Mouse (Mus musculus): Measurements from ENCODE around the gene Prkch. TPM values are rescaled to one million over a fixed set of nuclear protein-coding genes. Genes with fewer than 3 reads are reported as not detected.

The Prkch gene
- polyA plus RNA-seq, 1 experiment from 2014 or later, result 22.3 TPM

DNA sequence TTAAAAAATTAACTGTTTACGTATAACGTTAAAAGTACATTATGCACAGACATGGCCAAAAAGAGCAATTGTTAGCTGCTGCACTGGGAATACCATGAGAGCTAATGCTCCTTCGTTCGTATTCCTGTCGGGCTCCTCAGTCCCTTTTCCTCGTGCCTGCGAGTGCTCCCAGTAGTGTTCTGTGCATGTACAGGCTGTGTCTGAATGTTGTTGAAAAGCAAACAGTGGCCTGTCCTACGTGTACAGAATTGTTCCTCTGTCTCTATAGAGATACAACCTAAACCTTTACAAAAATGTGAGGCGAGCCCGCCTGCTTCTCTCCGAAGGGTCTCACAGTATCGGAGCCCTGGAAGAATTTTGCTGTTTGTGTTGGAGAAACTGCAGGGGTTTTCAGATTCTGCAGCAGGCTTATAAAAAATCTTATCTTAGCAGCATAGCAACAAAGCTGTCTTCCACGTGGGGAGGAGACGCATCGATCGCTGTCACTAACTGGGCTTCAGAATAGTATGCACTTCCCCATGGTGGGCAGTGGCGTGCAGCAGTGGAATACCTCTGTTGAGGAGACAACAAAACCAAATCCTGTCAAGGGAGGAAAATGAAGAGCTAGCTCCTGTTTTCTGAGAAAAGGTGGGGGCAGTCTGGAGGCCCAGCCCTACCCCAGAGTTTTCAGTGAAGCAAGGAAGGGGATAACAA lies 147.4 kb downstream of the Prkch start:
- WGBS, result 48% methylated on average over 17 of the region's 17 CpGs

DNA sequence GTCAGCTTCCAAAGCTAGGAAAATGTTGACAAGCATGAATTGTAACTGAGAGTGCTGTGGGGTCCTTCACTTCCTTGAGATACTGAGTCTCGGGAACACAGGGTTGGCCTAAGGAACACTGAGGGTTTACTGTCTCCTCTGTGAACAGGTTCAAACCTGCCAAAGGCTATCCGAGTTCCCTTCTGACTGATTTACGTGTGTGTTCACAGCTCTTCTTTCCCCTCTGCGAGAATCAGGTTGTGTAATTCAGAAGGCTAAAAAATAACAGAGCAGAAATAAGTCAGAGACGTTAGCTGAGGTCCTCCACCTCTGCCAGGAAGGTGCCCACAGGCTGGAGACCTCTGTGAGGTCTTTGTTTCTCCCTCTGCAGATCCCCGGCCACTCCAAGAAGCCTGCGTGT lies 148.3 kb downstream of the Prkch start:
- ATAC-seq (ENCODE audit: low FRiP score, low TSS enrichment) (no peak), DNase-seq (ENCODE audit: low spot score) (no peak)
- Histone ChIP-seq H3K4me3 (ENCODE audit: low read depth, low read length) (no peak overlapping the region), H3K4me2 (replicated peaks; ENCODE audit: low read depth) (no peak overlapping the region), H3K27ac (replicated peaks) (no peak overlapping the region), H3K27me3 (ENCODE audit: control insufficient read depth, insufficient read depth, low read length) (no peaks in the 10 kb centered on the region), H3K4me1 (replicated peaks; ENCODE audit: control insufficient read depth, insufficient read depth) (no peaks in the 10 kb centered on the region), H3K36me3 (ENCODE audit: control insufficient read depth, insufficient read depth, low read length) (no peaks in the 10 kb centered on the region), H3K9me3 (ENCODE audit: control insufficient read depth, low read length) (no peaks in the 10 kb centered on the region), H3K9ac (ENCODE audit: low read length) (no peak overlapping the region)
- TF ChIP-seq EP300 (optimal IDR thresholded peaks at IDR 0.05), result no peak
- TF ChIP-seq CTCF (IDR thresholded peaks at IDR 0.05; ENCODE audit: low read depth), result no peak
- 71% methylated on average over 7 of the region's 7 CpGs for WGBS

More for the DNA sequence above, 147.4 kb downstream of the Prkch start:
- ATAC-seq (ENCODE audit: low FRiP score, low TSS enrichment) (no peak), DNase-seq (ENCODE audit: low spot score) (no peak)
- Histone ChIP-seq H3K4me2 (replicated peaks; ENCODE audit: low read depth) (no peak overlapping the region), H3K36me3 (ENCODE audit: control insufficient read depth, insufficient read depth, low read length) (no peaks in the 10 kb centered on the region), H3K4me3 (ENCODE audit: low read depth, low read length) (no peak overlapping the region), H3K27ac (replicated peaks) (no peak overlapping the region), H3K9me3 (ENCODE audit: control insufficient read depth, low read length) (no peaks in the 10 kb centered on the region), H3K27me3 (ENCODE audit: control insufficient read depth, insufficient read depth, low read length) (no peaks in the 10 kb centered on the region), H3K9ac (ENCODE audit: low read length) (peak overlapping the region; percentile 8; the same call in 1 of the 2 replicates), H3K4me1 (replicated peaks; ENCODE audit: control insufficient read depth, insufficient read depth) (no peaks in the 10 kb centered on the region)
- no peak for TF ChIP-seq EP300 (optimal IDR thresholded peaks at IDR 0.05)
- TF ChIP-seq CTCF (IDR thresholded peaks at IDR 0.05; ENCODE audit: low read depth), result no peak

DNA sequence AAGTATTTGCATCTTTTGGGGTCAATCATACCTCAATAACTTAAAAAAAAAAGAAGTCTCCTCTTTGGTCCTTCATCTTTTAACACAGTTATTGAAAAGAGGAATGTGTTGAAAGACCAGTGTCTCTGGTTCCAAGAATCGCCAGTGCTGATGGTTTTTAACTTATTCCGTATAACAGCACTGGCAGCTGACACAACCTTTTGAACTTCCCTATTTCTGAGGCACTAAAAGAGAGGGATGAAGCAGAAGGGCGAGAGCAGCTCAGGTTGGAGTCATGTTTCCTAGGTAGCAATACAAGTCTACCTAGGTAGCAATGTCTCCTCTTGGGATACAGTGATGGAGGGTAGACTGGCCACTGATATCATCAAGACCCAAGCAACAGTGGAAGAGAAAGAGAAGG lies 152.3 kb downstream of the Prkch start:
- Histone ChIP-seq H3K9ac (ENCODE audit: low read length) (no peak overlapping the region), H3K9me3 (ENCODE audit: control insufficient read depth, low read length) (no peaks in the 10 kb centered on the region), H3K36me3 (ENCODE audit: control insufficient read depth, insufficient read depth, low read length) (no peaks in the 10 kb centered on the region), H3K4me3 (ENCODE audit: low read depth, low read length) (no peak overlapping the region), H3K4me2 (replicated peaks; ENCODE audit: low read depth) (no peak overlapping the region), H3K4me1 (replicated peaks; ENCODE audit: control insufficient read depth, insufficient read depth) (no peaks in the 10 kb centered on the region; the same call in 1 of the 2 replicates), H3K27me3 (ENCODE audit: control insufficient read depth, insufficient read depth, low read length) (no peaks in the 10 kb centered on the region), H3K27ac (replicated peaks) (no peak overlapping the region)
- DNase-seq (ENCODE audit: low spot score) (no peak), ATAC-seq (ENCODE audit: low FRiP score, low TSS enrichment) (no peak)
- 83% methylated on average over 3 of the region's 3 CpGs for WGBS
- TF ChIP-seq CTCF (IDR thresholded peaks at IDR 0.05; ENCODE audit: low read depth) (no peak), EP300 (optimal IDR thresholded peaks at IDR 0.05) (no peak)

DNA sequence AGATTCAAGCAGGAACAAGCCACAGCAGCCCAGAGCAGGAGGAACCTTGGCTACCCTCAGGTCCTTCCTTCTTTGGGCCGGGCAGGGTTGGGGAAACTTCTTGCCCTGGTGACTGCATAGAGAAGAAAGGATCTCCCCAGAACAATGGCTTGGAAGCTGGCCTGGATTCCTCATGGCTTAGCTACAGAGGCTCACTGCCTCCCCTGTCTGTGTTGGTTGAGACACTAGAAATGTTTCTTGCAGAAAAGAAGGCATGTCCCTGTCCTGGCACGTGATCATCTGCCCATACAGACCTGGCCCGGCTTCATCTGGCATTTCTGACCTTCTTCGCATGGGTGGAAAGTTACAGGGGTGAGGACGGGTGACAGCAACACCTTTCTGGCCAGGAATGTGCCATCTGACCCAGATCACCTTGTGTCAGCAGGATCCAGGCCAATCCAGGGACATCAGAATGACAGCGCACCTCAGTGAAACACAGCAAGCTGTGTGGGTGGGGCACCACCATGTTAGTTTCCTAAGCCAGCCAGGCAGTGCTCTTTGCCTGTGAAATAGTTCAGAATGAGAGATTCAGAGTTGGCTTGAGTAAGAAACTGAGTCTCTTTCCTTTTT lies 155.1 kb downstream of the Prkch start:
- Histone ChIP-seq H3K27me3 (ENCODE audit: control insufficient read depth, insufficient read depth, low read length) (no peaks in the 10 kb centered on the region), H3K4me3 (ENCODE audit: low read depth, low read length) (no peak overlapping the region), H3K4me2 (replicated peaks; ENCODE audit: low read depth) (no peak overlapping the region), H3K27ac (replicated peaks) (no peak overlapping the region), H3K9me3 (ENCODE audit: control insufficient read depth, low read length) (no peaks in the 10 kb centered on the region), H3K4me1 (replicated peaks; ENCODE audit: control insufficient read depth, insufficient read depth) (no peaks in the 10 kb centered on the region; the same call in 1 of the 2 replicates), H3K9ac (ENCODE audit: low read length) (no peak overlapping the region), H3K36me3 (ENCODE audit: control insufficient read depth, insufficient read depth, low read length) (no peaks in the 10 kb centered on the region)
- TF ChIP-seq CTCF (IDR thresholded peaks at IDR 0.05; ENCODE audit: low read depth), result no peak
- no peak for TF ChIP-seq EP300 (optimal IDR thresholded peaks at IDR 0.05)
- DNase-seq (ENCODE audit: low spot score) (no peak), ATAC-seq (ENCODE audit: low FRiP score, low TSS enrichment) (no peak)
- WGBS, result 85% methylated on average over 6 of the region's 6 CpGs

DNA sequence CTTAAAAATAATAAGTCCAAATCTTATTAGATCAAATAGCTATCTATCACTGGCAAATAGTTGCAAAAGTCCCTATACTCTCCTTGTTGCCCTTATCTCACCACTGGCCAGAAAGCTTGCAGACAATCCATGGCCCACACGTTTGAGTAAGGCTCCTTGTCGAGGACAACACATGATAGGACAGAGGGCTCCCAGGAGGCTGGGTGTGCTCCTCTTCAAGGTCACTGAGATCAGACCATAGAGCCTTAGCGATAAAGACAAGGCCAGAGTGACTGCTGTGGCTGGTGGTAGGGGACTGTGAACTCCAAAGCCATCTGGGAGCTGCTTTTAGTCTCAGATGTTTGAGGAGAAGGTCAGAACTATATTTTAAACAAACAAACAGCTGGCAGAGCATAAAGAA lies 158.0 kb downstream of the Prkch start:
- H3K4me1 ChIP-seq (replicated peaks; ENCODE audit: control insufficient read depth, insufficient read depth), result no peaks in the 10 kb centered on the region; the same call in 1 of the 2 replicates
- no peak overlapping the region for H3K27ac ChIP-seq (replicated peaks)
- ATAC-seq (ENCODE audit: low FRiP score, low TSS enrichment), result no peak
- H3K9me3 ChIP-seq (ENCODE audit: control insufficient read depth, low read length), result no peaks in the 10 kb centered on the region
- H3K9ac ChIP-seq (ENCODE audit: low read length), result no peak overlapping the region
- DNase-seq (ENCODE audit: low spot score), result no peak
- H3K36me3 ChIP-seq (ENCODE audit: control insufficient read depth, insufficient read depth, low read length), result no peaks in the 10 kb centered on the region
- H3K4me2 ChIP-seq (replicated peaks; ENCODE audit: low read depth), result no peak overlapping the region
- WGBS, result 60% methylated on average over 3 of the region's 3 CpGs
- TF ChIP-seq CTCF (IDR thresholded peaks at IDR 0.05; ENCODE audit: low read depth), result no peak
- TF ChIP-seq EP300 (optimal IDR thresholded peaks at IDR 0.05), result no peak
- H3K4me3 ChIP-seq (ENCODE audit: low read depth, low read length), result no peak overlapping the region
- H3K27me3 ChIP-seq (ENCODE audit: control insufficient read depth, insufficient read depth, low read length), result no peaks in the 10 kb centered on the region

DNA sequence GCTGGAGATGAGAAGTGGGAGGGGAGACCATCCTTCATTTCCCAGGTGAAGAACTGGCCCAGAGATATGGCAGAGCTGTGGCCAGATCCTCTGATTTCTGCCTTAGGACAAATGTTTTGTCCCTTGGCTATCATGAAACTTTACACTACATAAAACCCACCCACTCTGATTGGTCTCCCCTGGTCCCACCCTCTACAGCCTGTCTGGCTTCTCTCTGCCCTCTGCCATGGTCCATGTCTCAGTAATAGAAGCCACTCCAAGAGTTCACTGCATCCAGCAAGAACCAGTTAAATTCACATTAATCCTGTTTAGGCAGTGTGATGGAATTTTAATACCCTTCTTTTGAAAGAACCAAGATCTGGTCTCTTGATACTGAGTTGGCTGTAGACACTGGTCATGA lies 158.5 kb downstream of the Prkch start:
- DNase-seq (ENCODE audit: low spot score) (no peak), ATAC-seq (ENCODE audit: low FRiP score, low TSS enrichment) (no peak)
- Histone ChIP-seq H3K27ac (replicated peaks) (no peak overlapping the region), H3K4me3 (ENCODE audit: low read depth, low read length) (no peak overlapping the region), H3K4me1 (replicated peaks; ENCODE audit: control insufficient read depth, insufficient read depth) (no peaks in the 10 kb centered on the region; the same call in 1 of the 2 replicates), H3K27me3 (ENCODE audit: control insufficient read depth, insufficient read depth, low read length) (no peaks in the 10 kb centered on the region), H3K9me3 (ENCODE audit: control insufficient read depth, low read length) (no peaks in the 10 kb centered on the region), H3K9ac (ENCODE audit: low read length) (no peak overlapping the region), H3K36me3 (ENCODE audit: control insufficient read depth, insufficient read depth, low read length) (no peaks in the 10 kb centered on the region), H3K4me2 (replicated peaks; ENCODE audit: low read depth) (no peak overlapping the region)
- TF ChIP-seq EP300 (optimal IDR thresholded peaks at IDR 0.05) (no peak), CTCF (IDR thresholded peaks at IDR 0.05; ENCODE audit: low read depth) (no peak)

Data from stomach, postnatal 0 days (tissue).